Mouse (Mus musculus) C3H10T1/2 (cell line): ENCODE results near the gene Fam166a. TPM values are rescaled to one million over a fixed set of nuclear protein-coding genes. Genes with fewer than 3 reads are reported as not detected.

ENCODE experiments used
- polyA plus RNA-seq, 2 experiments: library from polyadenylated mRNA; unstranded; fragments of >200 nt; fragmentation: generic; extraction: Trizol; gene quantifications; one replicate each; pipeline ENCODE4 v1.2.1; 2012; ENCODE audit warnings: missing spikeins in 2 of 2

Fam166a gene
- 1 to 10 TPM in 1 of 2 experiments, not detected in 1; 1.6 TPM for polyA plus RNA-seq

GRCm38 (mm10) chr2:25218445-25218844 lies at the start of gene Fam166a:
TSS of gene Fam166a (plus strand) at chr2:25218745.

GRCm38 (mm10) chr2:25180478-25180903 lies 38.1 kb upstream of the Fam166a start, which contains the start of gene Nrarp:
TSS of gene Nrarp (plus strand) at chr2:25180758.

GRCm38 (mm10) chr2:25196172-25196954 lies 22.2 kb upstream of the Fam166a start, which contains the start of gene Tor4a:
TSS of gene Tor4a (minus strand) at chr2:25196886.

GRCm38 (mm10) chr2:25211121-25211670 lies 7.3 kb upstream of the Fam166a start, which contains the start of gene Nelfb:
TSS of gene Nelfb (minus strand) at chr2:25211489.

GRCm38 (mm10) chr2:25214444-25214843 lies 4.1 kb upstream of the Fam166a start, which contains the start of gene Stpg3:
TSS of gene Stpg3 (minus strand) at chr2:25214637.

GRCm38 (mm10) chr2:25224492-25224765 lies 5.9 kb downstream of the Fam166a start, which contains the start of gene Tubb4b:
TSS of gene Tubb4b (minus strand) at chr2:25224702.

GRCm38 (mm10) chr2:25234050-25234449 lies 15.5 kb downstream of the Fam166a start, which contains the start of gene Slc34a3:
TSS of gene Slc34a3 (minus strand) at chr2:25234364.

GRCm38 (mm10) chr2:25236614-25237013 lies 18.1 kb downstream of the Fam166a start, which contains the start of gene Rnf224:
TSS of gene Rnf224 (minus strand) at chr2:25236787.

GRCm38 (mm10) chr2:25242101-25242506 lies 23.6 kb downstream of the Fam166a start, which contains the start of the genes Rnf208 and Cysrt1:
TSS of gene Rnf208 (plus strand) at chr2:25242255.
TSS of gene Cysrt1 (minus strand) at chr2:25242452.

GRCm38 (mm10) chr2:25246183-25247072 lies 27.9 kb downstream of the Fam166a start, which contains the start of gene AL732309.1:
TSS of gene AL732309.1 (minus strand) at chr2:25246863.

GRCm38 (mm10) chr2:25255284-25255779 lies 36.8 kb downstream of the Fam166a start, which contains the start of gene Tmem203:
TSS of gene Tmem203 (plus strand) at chr2:25255439.

GRCm38 (mm10) chr2:25262291-25262767 lies 43.8 kb downstream of the Fam166a start, which contains the start of gene Tprn:
TSS of gene Tprn (plus strand) at chr2:25262618.

Other genes with a start within 250 kb of the Fam166a start
- gene Mrpl41, start 243.6 kb upstream of the Fam166a start, polyA plus RNA-seq: 10 to 100 TPM; 54.1 to 79.8 TPM
- gene Pnpla7, start 242.7 kb upstream of the Fam166a start, polyA plus RNA-seq: 10 to 100 TPM in 1 of 2 experiments, 1 to 10 TPM in 1; 4.3 to 10.4 TPM
- 10 to 100 TPM; 36.2 to 56.6 TPM for gene Nsmf, start 164.4 kb upstream of the Fam166a start, polyA plus RNA-seq
- gene Entpd8, start 138.4 kb upstream of the Fam166a start, polyA plus RNA-seq: not detected
- gene Noxa1, start 123.6 kb upstream of the Fam166a start, polyA plus RNA-seq: under 1 TPM in 1 of 2 experiments, not detected in 1; 0.04 TPM
- under 1 TPM; 0.13 to 0.19 TPM for gene Nrarp, start 38.0 kb upstream of the Fam166a start, polyA plus RNA-seq
- 10 to 100 TPM in 1 of 2 experiments, 1 to 10 TPM in 1; 9.1 to 26.9 TPM for gene Tor4a, start 21.9 kb upstream of the Fam166a start, polyA plus RNA-seq
- gene Nelfb, start 7.3 kb upstream of the Fam166a start, polyA plus RNA-seq: 10 to 100 TPM; 29.0 to 67.4 TPM
- gene Stpg3, start 4.1 kb upstream of the Fam166a start, polyA plus RNA-seq: under 1 TPM in 1 of 2 experiments, not detected in 1; 0.02 TPM
- 100 to 1,000 TPM; 598 to 649 TPM for gene Tubb4b, start 6.0 kb downstream of the Fam166a start, polyA plus RNA-seq
- not detected for gene Slc34a3, start 15.6 kb downstream of the Fam166a start, polyA plus RNA-seq
- gene Rnf224, start 18.0 kb downstream of the Fam166a start, polyA plus RNA-seq: not detected
- not detected for gene Rnf208, start 23.5 kb downstream of the Fam166a start, polyA plus RNA-seq
- under 1 TPM; 0.08 to 0.35 TPM for gene Cysrt1, start 23.7 kb downstream of the Fam166a start, polyA plus RNA-seq
- gene AL732309.1, start 28.1 kb downstream of the Fam166a start, polyA plus RNA-seq: 1 to 10 TPM; 2.2 to 6.1 TPM
- gene Tmem203, start 36.7 kb downstream of the Fam166a start, polyA plus RNA-seq: 10 to 100 TPM; 38.1 to 48.4 TPM
- gene Tprn, start 43.9 kb downstream of the Fam166a start, polyA plus RNA-seq: 10 to 100 TPM; 10.9 to 14.3 TPM
- gene Ssna1, start 53.7 kb downstream of the Fam166a start, polyA plus RNA-seq: 100 to 1,000 TPM; 140 to 186 TPM
- gene Anapc2, start 53.7 kb downstream of the Fam166a start, polyA plus RNA-seq: 100 to 1,000 TPM in 1 of 2 experiments, 10 to 100 TPM in 1; 98.4 to 128 TPM
- gene Tmem210, start 69.4 kb downstream of the Fam166a start, polyA plus RNA-seq: not detected
- not detected for gene Lrrc26, start 71.2 kb downstream of the Fam166a start, polyA plus RNA-seq
- under 1 TPM; under 0.01 to 0.06 TPM for gene Grin1, start 100.4 kb downstream of the Fam166a start, polyA plus RNA-seq
- 10 to 100 TPM; 16.1 to 49.7 TPM for gene Man1b1, start 113.6 kb downstream of the Fam166a start, polyA plus RNA-seq
- gene Dpp7, start 137.6 kb downstream of the Fam166a start, polyA plus RNA-seq: 10 to 100 TPM; 31.1 to 38.1 TPM
- 100 to 1,000 TPM; 149 to 433 TPM for gene Uap1l1, start 146.9 kb downstream of the Fam166a start, polyA plus RNA-seq
- 10 to 100 TPM; 18.0 to 25.7 TPM for gene Sapcd2, start 153.6 kb downstream of the Fam166a start, polyA plus RNA-seq
- gene Entpd2, start 177.1 kb downstream of the Fam166a start, polyA plus RNA-seq: under 1 TPM in 1 of 2 experiments, not detected in 1; 0.12 TPM
- gene Npdc1, start 180.6 kb downstream of the Fam166a start, polyA plus RNA-seq: 100 to 1,000 TPM; 183 to 212 TPM
- under 1 TPM; 0.13 to 0.42 TPM for gene Fut7, start 204.5 kb downstream of the Fam166a start, polyA plus RNA-seq
- 10 to 100 TPM in 1 of 2 experiments, 1 to 10 TPM in 1; 4.8 to 13.4 TPM for gene Abca2, start 210.0 kb downstream of the Fam166a start, polyA plus RNA-seq
- gene Clic3, start 238.1 kb downstream of the Fam166a start, polyA plus RNA-seq: under 1 TPM; 0.15 to 0.94 TPM
- 10 to 100 TPM; 25.6 to 61.9 TPM for gene Paxx, start 242.3 kb downstream of the Fam166a start, polyA plus RNA-seq